Mouse (Mus musculus): ENCODE results near the gene Otos. TPM values are rescaled to one million over a fixed set of nuclear protein-coding genes. Genes with fewer than 3 reads are reported as not detected.

Otos gene
- polyA plus RNA-seq, 1 experiment from 2014 or later = 0.20 TPM

DNA sequence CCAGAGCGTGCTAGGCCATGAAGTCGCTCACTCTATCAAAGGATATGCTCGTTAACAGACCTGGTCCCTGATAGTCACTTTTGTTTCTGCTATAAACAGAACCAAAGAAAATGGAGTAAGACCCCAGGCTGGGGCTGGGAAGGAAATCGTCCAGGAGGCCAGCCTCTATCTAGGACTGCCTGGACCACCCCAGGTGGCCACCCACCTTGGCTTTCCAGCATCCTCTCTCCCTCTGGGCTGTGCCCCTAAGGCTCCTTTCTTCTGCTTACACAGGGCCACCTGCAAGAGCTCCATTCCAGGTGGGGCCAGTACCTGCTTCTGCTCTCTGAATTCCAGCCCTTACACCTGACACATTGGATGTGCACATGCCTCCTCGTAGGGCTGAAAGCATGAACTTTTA, 16.4 kb downstream of the Otos start:
- no peak for ATAC-seq (ENCODE audit: low FRiP score)
- H3K4me2 ChIP-seq = no peak overlapping the region
- no peaks in the 10 kb centered on the region for H3K9me3 ChIP-seq
- H3K36me3 ChIP-seq (replicated peaks) = peaks cover 21% of the 10 kb centered on the region
- peaks cover 3% of the 10 kb centered on the region; the same call in 1 of the 2 replicates for H3K27me3 ChIP-seq
- no peak overlapping the region for H3K4me3 ChIP-seq (replicated peaks)
- 61% methylated on average over 5 of the region's 5 CpGs for whole genome bisulfite sequencing
- H3K27ac ChIP-seq = no peak overlapping the region
- no peak overlapping the region for H3K9ac ChIP-seq
- peaks cover 7% of the 10 kb centered on the region for H3K4me1 ChIP-seq

DNA sequence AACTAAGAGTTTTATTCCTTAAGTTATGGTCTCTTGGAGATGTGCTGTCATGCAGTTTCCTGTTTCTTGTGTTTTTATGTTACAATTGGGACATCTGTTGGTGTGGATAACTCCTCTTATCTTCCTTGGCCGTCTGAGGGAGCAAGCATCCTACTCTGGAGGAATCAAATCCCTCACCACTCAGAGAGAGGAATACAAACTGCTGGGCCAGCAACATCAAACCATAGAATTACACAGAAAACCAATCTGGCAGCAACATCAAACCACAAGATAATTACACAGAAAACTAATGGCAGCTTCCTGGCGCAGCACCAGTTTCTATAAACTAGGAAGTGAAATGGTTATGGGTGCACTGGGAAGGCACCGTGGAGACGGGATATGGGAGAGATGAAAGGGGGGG, 20.4 kb downstream of the Otos start:
- Histone ChIP-seq H3K9ac (no peak overlapping the region), H3K9me3 (no peaks in the 10 kb centered on the region), H3K4me3 (replicated peaks) (no peak overlapping the region), H3K27me3 (peaks cover 3% of the 10 kb centered on the region; the same call in 1 of the 2 replicates), H3K4me1 (no peaks in the 10 kb centered on the region), H3K4me2 (no peak overlapping the region), H3K27ac (no peak overlapping the region), H3K36me3 (replicated peaks) (no peaks in the 10 kb centered on the region)
- no peak for ATAC-seq (ENCODE audit: low FRiP score)
- 87% methylated on average over 4 of the region's 4 CpGs for WGBS

DNA sequence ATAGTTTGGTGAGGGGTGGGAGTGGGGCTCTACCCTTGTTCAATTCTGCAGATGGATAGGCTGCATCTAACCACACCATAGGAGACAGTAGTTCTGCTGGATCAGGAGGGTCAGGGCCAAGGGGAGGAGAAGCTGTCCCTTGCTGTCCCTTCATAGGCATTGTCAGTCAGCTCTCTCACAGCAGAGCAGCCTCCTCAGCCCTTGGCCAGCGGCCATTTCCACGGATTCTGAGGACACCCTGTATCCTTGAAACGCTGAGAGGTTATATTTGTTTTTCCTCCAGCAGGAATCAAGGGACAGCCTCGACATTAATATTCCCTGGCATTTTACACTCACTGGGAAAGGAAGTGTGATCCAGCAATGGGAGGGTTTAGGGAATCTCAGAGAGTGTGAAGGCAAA, 30.3 kb downstream of the Otos start:
- Histone ChIP-seq H3K4me2 (no peak overlapping the region), H3K9me3 (no peaks in the 10 kb centered on the region), H3K9ac (no peak overlapping the region), H3K36me3 (replicated peaks) (no peaks in the 10 kb centered on the region), H3K27me3 (no peaks in the 10 kb centered on the region), H3K27ac (no peak overlapping the region), H3K4me3 (replicated peaks) (no peak overlapping the region), H3K4me1 (peaks cover 3% of the 10 kb centered on the region; the same call in 1 of the 2 replicates)
- ATAC-seq (ENCODE audit: low FRiP score) = no peak
- 74% methylated on average over 4 of the region's 4 CpGs for WGBS

DNA sequence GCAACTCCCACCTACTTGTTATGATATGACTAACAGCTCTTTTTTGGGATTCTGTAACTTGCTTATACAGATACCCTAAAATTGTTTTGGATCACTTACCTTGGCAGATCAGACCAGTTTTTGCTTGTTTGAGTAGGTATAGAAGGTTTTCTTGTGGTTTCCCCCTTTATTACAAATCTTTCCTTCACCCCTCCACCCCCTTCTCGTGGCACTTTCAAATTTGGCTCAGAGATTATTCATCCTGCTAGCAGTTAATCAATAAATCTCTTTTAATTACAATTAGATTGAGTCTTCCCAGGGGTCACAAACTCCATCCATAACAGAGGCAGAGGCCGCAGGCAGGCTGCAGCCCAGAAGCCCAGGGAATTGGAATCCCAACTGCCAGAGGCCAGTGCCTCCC, 31.2 kb downstream of the Otos start, which contains the start of gene Olfr12:
Gene Olfr12 (plus strand): TSS at position 301 of the 400 bp plus-strand sequence.
- WGBS = 71% methylated on average over 2 of the region's 2 CpGs
- 0 out of 2 replicates have a peak, but pooled peaks cover under 1% of the 10 kb centered on the region for H3K27me3 ChIP-seq
- no peak within 1 kb of the TSS for H3K9ac ChIP-seq
- H3K4me1 ChIP-seq = peaks cover 5% of the 10 kb centered on the region; the same call in 1 of the 2 replicates
- no peak within 1 kb of the TSS for H3K4me2 ChIP-seq
- no peak for ATAC-seq (ENCODE audit: low FRiP score)
- no peak within 1 kb of the TSS for H3K4me3 ChIP-seq (replicated peaks)
- H3K36me3 ChIP-seq (replicated peaks) = no peaks in the 10 kb centered on the region
- no peaks in the 10 kb centered on the region for H3K9me3 ChIP-seq
- H3K27ac ChIP-seq = no peak within 1 kb of the TSS

DNA sequence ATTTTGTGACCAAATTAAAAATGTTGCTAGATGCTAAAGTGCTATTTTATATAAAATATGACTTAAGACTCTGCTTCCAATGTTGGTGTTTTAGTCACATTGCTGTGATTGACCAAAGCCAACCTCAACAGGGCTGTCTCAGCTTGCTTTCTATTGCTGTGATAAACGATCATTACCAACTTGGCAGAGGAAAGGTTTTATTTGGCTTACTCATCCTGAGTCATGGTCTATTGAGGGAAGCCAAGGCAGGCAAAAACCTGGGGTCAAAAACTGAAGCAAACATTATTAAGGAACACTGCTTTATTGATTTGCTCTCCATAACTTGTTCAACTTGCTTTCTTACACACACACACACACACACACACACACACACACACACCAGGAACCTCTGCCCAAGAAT, 32.6 kb downstream of the Otos start:
- ATAC-seq (ENCODE audit: low FRiP score) = no peak
- 85% methylated on average over 1 of the region's 1 CpGs for WGBS

DNA sequence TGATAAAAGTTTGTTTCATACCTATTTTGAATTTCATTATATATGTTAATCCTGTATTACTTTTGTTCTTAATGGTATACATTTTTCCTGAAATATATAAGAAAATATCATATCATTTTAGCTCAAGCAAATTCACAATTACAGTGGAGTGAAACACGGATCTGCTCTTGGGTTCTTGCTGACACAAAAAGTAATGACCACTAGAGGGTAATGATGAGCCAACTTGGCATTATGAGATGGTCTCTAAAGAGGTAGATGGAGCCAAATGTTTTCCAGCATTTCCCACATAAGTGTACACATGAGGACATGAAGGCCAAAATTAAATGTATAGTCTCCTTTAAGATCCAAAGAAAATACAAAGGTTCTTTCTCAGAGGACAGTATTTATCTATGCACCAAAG, 34.1 kb downstream of the Otos start:
- Histone ChIP-seq H3K27ac (no peak overlapping the region), H3K4me3 (replicated peaks) (no peak overlapping the region), H3K4me1 (peaks cover 5% of the 10 kb centered on the region; the same call in 1 of the 2 replicates), H3K27me3 (peaks cover 9% of the 10 kb centered on the region), H3K9ac (no peak overlapping the region), H3K9me3 (no peaks in the 10 kb centered on the region), H3K36me3 (replicated peaks) (no peaks in the 10 kb centered on the region), H3K4me2 (no peak overlapping the region)
- 9% methylated on average over 1 of the region's 1 CpGs for WGBS
- ATAC-seq (ENCODE audit: low FRiP score) = no peak

More for the DNA sequence above, 32.6 kb downstream of the Otos start:
- no peak overlapping the region for H3K9ac ChIP-seq
- no peak overlapping the region for H3K4me2 ChIP-seq
- H3K36me3 ChIP-seq (replicated peaks) = no peaks in the 10 kb centered on the region
- H3K4me1 ChIP-seq = peaks cover 5% of the 10 kb centered on the region; the same call in 1 of the 2 replicates
- H3K9me3 ChIP-seq = no peaks in the 10 kb centered on the region
- peaks cover 9% of the 10 kb centered on the region for H3K27me3 ChIP-seq
- H3K4me3 ChIP-seq (replicated peaks) = no peak overlapping the region
- H3K27ac ChIP-seq = no peak overlapping the region

DNA sequence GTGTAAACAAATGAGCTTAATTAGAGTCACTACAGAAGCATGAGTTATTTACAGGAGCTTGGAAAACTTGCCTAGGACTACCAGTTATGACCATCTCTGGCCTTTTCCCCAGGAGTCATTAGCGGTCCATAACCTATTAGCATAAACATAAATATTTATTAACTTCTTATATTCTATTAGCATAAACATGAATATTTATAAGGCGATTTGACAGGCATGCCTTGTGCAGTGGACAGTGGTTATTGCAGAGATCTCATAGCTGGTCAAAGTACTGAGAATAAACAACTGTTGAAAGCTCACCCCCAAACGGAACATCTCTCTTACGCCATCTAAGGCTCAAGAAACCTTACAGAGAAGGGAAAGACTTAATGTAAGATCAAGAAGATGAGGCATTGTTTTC, 35.5 kb downstream of the Otos start:
- H3K9ac ChIP-seq = no peak overlapping the region
- no peak overlapping the region for H3K27ac ChIP-seq
- no peak for ATAC-seq (ENCODE audit: low FRiP score)
- H3K4me3 ChIP-seq (replicated peaks) = no peak overlapping the region
- no peak overlapping the region for H3K4me2 ChIP-seq
- no peaks in the 10 kb centered on the region for H3K9me3 ChIP-seq
- H3K4me1 ChIP-seq = peaks cover 5% of the 10 kb centered on the region; the same call in 1 of the 2 replicates
- H3K36me3 ChIP-seq (replicated peaks) = no peaks in the 10 kb centered on the region
- H3K27me3 ChIP-seq = peaks cover 14% of the 10 kb centered on the region
- 39% methylated on average over 4 of the region's 4 CpGs for WGBS

DNA sequence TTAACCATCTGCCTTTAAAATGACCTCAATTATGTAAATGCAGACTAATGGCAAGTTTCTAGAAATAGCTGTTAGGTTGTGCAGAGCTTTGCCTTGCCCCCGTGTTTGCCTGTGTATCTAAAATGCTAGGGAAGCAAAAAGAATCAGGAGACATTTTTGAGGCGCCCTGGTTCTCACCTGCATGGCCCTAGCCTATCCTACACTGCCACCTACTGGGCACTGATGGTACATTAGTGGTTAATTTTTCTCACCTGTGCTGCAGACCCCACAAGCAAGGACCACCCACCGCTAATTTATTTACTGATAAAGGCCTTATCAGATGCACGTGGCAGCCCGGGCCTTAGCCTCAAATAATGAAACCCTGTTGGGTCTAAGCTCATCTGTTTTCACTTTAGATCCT, 37.6 kb downstream of the Otos start:
- Histone ChIP-seq H3K4me3 (replicated peaks) (no peak overlapping the region), H3K27ac (no peak overlapping the region), H3K4me2 (no peak overlapping the region), H3K9ac (no peak overlapping the region), H3K36me3 (replicated peaks) (no peaks in the 10 kb centered on the region), H3K9me3 (no peaks in the 10 kb centered on the region), H3K4me1 (peaks cover 5% of the 10 kb centered on the region; the same call in 1 of the 2 replicates), H3K27me3 (peaks cover 18% of the 10 kb centered on the region)
- no peak for ATAC-seq (ENCODE audit: low FRiP score)
- WGBS = 4% methylated on average over 5 of the region's 5 CpGs

DNA sequence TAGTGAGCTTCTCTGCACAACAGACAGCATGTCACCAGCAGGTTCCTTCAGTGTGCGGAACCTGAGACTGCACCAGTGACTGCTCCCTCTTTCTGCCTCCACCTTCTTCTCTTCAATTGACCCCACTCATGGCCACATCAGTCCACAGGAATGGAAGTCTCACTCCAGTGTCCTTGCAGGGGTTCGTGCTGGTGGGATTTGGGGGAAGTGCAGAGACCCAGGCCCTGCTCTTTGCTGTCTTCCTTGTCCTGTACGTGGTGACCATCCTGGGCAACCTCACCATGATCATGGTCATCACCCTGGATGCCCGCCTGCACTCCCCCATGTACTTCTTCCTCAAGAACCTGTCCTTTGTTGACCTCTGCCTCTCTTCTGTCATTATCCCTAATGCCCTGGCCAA, 40.9 kb downstream of the Otos start:
- H3K27ac ChIP-seq = no peak overlapping the region
- no peak overlapping the region for H3K9ac ChIP-seq
- peaks cover 18% of the 10 kb centered on the region for H3K27me3 ChIP-seq
- H3K4me3 ChIP-seq (replicated peaks) = no peak overlapping the region
- no peaks in the 10 kb centered on the region for H3K36me3 ChIP-seq (replicated peaks)
- no peaks in the 10 kb centered on the region for H3K4me1 ChIP-seq
- H3K4me2 ChIP-seq = no peak overlapping the region
- no peak for ATAC-seq (ENCODE audit: low FRiP score)
- WGBS = 78% methylated on average over 4 of the region's 4 CpGs
- H3K9me3 ChIP-seq = no peaks in the 10 kb centered on the region

DNA sequence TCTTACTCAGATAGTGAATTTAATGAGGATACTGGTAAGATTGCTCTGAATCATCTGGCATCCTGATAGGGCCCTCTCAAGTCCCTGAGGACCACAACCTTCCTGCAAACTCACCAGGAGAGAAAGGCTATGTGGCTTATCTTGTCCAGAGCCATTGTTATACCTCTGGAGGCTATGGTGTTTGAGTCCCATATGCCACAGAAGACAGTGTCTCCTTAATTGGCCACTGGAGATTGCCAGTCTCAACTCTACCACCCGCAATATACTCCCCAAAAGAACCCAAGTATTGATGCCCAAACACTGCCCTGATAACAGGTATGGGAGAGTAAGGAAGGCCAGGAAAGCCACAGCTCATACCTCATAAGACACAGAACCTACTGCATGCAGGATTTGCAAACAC, 43.2 kb downstream of the Otos start, which contains the start of gene Olfr1410:
Gene Olfr1410 (plus strand): TSS at position 301 of the 400 bp plus-strand sequence.
- Histone ChIP-seq H3K4me3 (replicated peaks) (no peak within 1 kb of the TSS), H3K4me2 (no peak within 1 kb of the TSS), H3K36me3 (replicated peaks) (no peaks in the 10 kb centered on the region), H3K9ac (no peak within 1 kb of the TSS), H3K4me1 (no peaks in the 10 kb centered on the region), H3K27me3 (peaks cover 9% of the 10 kb centered on the region), H3K27ac (no peak within 1 kb of the TSS), H3K9me3 (no peaks in the 10 kb centered on the region)
- ATAC-seq (ENCODE audit: low FRiP score) = no peak
- 88% methylated on average over 1 of the region's 1 CpGs for WGBS

DNA sequence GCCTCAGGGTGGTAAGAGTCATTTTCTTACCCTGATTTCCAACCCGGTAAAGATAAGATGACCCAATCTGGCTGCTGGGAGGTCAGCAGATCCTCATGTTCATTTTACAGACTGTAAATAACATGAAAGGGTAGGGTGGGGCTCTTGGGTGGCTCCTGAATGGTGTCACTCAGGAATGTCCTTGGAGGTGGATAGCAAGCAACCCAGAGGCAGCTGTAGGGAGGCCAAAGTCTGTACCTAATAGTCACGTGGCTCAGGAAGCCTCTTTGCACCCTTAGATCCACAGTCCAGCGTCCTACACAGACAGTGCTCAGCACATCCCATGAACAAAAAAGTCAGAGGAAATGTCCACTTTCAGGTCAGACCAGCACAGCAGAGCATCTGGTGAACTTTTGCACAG, 52.6 kb downstream of the Otos start:
- Histone ChIP-seq H3K4me2 (no peak overlapping the region), H3K27ac (no peak overlapping the region), H3K4me1 (no peaks in the 10 kb centered on the region), H3K27me3 (no peaks in the 10 kb centered on the region), H3K9ac (no peak overlapping the region), H3K36me3 (replicated peaks) (no peaks in the 10 kb centered on the region), H3K4me3 (replicated peaks) (no peak overlapping the region), H3K9me3 (no peaks in the 10 kb centered on the region)
- WGBS = 95% methylated on average over 3 of the region's 3 CpGs
- ATAC-seq (ENCODE audit: low FRiP score) = no peak

All from forebrain, embryonic 12.5 days (tissue).